Mouse (Mus musculus) mature B cell (primary cell): Measurements from ENCODE around the gene Irf1.

Source experiments
- in situ Hi-C: fragments of 300-500 bp; cut with MboI; formaldehyde crosslinking; loops from 2 replicates; pipeline ENCODE4 v1.14.3; 2019

Irf1 gene

DNA sequence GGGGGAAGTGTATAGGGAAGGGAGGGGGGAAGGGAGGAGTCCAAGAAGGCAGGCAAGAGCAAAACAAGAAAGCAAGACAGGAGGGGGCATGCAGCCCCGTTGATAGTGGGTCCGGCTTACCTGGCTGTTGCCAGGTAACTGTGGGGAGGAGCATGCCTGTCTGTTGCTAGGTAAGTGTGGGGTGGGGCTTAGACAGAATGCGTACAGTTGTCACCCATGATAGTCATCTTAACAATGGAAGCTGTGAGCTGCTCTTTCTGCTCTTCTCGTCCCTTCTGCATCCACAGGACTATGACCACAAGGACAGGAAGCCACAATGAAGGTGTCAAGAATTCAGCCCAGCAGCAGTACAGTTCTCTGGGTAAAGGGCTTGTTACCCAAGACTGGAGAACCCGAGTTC lies 40.3 kb downstream of the Irf1 start:
- in situ Hi-C loops, result no loop called here

DNA sequence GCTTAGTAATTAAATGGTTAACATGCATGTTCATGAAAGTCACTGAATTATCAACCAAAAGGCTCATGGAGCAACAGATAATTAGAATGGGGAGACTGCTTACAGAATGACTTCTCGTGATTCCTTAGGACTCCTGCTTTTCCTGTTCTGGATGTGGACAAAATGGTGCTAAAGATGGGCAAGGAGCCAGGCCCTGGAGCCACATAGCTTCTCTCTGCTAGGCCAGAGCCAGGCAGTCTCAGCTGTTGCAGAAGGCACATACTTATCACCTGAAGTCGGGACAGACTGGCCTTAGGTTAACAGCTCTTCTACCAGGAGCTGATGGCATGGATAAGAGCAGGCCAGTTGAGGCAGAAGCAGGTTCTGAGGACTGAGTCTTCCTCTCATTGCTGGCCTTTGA lies 40.9 kb downstream of the Irf1 start:
- in situ Hi-C loops, result no loop called here

DNA sequence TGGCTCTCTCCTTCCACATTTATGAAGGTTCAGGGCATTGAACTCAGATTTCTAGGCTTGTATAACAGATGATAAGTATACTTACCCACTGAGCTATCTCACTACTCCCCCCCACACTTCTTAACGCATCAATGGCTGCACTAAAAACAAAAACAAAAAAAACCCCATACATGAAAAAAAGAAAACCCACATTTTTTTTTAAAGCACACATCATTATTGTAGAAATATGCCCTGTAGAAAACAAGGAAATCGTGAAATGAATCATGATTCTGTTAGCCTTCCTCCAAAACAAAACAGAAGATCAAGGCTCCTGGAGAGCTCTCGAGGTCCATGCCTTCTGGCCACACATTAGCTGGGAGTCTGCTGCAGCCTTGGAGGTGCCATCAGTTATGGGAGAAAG lies 41.5 kb downstream of the Irf1 start:
- in situ Hi-C loops, result no loop called here

DNA sequence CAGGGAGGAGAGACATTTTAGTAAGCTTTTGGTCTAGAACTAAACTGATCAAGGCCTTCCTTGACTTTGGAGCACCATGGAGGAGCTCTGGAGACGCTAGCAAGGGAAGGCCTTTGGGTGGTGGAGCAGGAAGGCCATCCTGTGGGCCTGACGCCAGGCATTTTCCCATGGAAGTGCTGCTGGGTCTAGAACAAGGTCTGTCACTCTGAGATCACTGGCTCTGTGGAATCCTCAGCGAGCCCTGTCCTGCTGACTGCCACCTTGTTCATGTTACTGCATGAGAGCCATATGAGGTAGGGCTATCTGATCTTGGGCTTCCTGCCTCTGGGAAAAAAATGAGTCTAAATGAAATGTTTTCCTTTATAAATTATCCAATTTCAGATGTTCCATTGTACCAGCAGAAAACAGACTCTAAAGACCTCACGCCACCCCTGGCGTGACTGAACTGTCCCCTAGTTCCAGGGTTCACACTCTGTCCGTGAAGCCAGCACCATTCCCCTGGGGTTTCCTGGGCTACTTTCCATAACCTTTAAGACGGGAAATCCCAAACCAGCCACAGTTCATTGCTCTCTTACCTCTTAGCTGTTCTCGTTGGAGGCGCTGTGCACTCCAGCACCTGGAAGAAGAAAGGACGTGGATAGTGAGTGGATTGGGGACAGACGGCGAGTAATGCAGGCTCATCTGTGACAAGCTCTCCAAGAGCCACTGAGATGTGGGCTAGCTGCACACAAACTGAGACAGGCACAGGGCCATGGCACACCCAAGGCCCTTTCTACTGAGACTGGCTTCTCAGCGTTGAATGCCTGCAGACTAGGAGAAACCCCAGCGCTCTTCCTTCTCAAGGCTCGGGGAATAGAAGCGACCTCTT lies 43.4 kb downstream of the Irf1 start:
- in situ Hi-C loops, result no loop called here

DNA sequence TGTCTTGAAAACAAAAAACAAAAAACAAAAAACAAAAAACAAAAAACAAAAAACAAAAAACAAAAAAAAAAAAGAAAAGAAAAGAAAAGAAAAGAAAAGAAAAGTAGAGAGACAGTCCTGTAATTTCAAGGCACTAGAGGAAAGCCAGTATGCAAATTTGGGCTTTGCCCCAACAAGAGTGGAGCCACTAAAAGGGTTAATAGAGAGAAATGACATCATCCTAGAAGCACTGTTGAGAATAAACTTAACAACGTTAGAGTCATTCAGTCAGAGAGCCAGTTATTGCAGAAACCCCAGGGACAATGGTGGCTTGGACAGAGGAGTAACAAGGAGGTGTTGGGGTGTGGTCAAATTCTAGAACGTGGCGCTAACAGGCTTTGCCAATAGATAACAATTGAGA lies 45.0 kb downstream of the Irf1 start:
- in situ Hi-C loops, result no loop called here

DNA sequence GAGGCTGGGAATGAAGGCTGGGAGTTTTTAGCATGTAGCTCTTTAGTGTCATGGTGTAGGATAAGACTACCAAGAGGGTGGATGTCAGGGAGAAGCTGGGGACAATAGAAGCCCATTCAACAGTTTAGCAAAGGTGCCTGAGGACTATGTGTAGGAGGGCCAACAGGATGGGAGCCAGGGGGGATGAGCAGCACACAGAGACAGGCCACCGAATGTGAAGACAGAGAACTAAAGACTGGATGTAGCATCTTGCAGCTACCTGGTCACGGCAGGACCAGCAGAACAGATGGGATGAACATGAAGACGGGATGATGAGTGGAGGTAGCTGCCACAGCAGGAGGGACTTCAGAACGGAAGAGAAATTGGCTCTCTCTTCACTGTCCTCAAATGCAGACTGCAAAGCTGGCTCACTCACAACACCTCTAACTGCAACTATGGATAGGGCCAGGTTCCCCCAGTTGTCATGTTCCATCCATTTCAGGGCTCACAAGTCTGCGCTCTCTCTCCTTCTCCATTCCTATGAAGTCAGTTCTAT lies 47.1 kb downstream of the Irf1 start:
- in situ Hi-C loops, result no loop called here

DNA sequence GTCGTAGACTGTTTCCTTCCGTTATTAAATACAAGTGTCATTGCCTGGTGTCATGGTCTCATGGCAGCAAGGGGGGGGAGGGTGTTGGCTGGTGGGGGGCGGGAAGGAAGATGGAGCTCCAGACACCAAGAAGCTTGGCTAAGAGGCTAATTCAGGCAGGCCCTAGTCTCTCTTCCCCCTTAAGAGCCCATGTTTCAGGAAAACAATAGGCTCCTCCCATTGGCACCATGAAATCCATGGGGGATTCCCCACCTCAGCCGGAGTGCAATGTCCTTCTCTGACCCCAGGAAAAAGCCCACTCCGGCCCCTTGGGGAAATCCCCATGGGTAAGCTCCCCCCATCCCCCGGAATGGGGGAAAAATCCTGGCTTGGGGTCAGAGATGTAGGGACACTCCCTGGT lies 49.0 kb downstream of the Irf1 start:
- in situ Hi-C loops, result no loop called here

DNA sequence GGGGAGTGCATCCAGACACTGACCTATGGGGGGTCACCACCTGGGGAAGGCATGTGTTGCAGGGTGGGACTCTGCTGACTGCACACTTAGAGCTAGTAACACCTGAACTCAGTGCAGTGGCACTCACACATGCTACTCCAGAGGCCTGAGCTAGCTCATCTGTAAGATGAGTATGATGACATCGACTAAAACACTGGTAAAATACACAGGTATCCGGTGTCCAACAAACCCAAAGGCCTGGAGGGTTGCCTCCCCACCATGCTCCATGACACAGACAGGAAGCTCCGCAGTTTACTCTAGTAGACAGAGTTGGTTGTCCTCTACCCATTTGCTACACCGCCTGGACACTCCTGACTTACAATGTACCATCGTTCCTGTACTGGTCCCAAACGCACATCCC lies 49.7 kb downstream of the Irf1 start:
- in situ Hi-C loops, result no loop called here

DNA sequence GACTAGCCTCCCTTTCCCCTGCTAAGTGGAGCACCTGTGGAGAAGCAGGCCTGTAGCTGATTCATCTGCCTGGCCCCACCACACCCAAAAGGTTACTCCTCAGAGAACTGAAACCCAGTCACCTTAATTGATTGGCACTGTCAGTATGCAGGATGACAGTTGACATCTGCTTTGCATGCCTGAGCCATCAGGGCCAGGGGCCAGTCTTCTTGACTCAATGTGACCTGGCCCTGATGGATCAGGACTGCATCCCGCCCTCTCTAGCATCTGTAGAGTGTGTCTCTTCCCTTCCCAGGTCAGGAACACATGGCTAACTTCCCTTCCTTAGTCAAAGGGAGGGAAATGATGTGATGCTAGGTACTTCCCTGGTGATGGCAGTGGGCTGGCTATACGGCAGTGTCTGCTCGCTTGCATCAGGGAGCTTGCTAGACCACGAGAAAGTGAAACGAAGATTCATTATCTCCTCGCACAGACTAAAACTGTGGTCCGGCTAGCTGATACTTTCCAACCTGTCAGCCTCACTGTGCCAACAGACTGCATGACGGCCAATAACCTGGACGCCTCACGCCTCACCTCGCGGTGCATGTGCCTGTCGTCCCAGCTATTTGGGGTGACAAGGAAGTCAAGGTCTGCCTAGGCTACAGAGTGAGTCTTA lies 50.8 kb downstream of the Irf1 start:
- in situ Hi-C loops, result no loop called here

GRCm38 (mm10) chr11:53821230-53821944 lies 51.6 kb downstream of the Irf1 start:
- in situ Hi-C loops, result no loop called here

DNA sequence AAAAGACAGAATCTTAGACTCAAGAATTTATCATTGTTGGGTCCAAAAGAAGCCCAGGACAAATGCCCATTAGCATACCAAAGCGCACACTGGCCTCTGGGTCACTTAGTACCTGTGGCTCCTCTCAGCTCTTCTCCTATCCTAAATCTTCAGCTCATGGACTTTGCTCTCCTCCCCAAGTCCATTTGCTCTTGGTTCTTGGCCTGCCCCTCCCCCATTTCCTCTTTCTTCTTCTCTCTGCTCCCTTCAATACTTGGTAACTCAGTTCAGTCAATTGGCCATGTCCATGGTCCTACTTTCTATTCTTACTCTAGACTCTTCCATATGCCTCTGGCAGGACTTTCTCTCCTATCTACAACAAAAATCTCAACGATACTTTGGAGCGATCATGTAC lies 52.1 kb downstream of the Irf1 start:
- in situ Hi-C loops, result no loop called here

DNA sequence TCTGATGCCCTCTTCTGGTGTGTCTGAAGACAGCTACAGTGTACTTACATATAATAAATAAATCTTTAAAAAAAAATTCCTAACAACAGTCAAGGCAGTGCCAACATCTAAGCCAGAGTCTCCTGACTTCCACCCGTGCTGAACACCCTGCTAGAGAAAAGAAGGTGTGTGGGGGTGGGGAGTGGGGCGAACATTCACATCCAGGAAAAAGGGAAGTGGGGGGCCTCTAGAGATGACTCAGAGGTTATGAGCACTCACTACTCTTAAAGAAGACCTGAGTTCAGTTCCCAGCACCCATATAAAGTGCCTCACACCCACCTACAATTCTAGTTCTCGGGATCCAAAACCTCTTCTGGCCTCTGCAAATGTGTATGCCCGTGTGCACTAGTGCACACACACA lies 55.6 kb downstream of the Irf1 start:
- in situ Hi-C loops, result no loop called here
